Mouse (Mus musculus) yolk sac, embryonic 10.5 days (tissue): ENCODE measurements around the gene Zcchc4.
"Not testable (repeated sequence)": the region's sequence is repeated elsewhere in the genome, so short reads cannot be mapped to it uniquely, and the experiment has no call there.

ENCODE experiments used
- DNase-seq: peaks from one replicate; pipeline ENCODE4 v3.0.0-alpha.2; 2017; ENCODE audit warnings: low spot score

Zcchc4 gene

DNA sequence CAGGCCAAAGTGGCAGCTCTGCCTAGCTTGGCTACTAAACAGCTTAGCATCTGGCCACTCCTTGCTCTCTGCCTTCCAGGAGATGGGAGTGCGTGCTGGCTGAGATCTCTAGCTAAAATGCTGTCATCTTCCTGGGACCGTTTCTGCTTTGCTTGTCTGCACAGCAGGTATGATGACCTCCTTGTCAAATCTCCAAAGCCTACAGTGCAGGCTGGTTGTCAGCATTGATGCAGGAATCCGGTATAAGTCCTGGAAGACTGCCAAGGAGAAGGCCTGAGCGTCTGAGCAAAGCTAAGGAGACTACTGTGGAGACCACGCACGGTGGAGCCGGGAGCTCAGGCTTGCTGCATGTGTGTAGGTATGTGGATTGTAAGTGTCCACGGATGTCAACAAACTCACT, at the start of gene Zcchc4:
Gene Zcchc4 (plus strand): TSS at position 173 of the 400 bp plus-strand sequence.
- no peak for DNase-seq

DNA sequence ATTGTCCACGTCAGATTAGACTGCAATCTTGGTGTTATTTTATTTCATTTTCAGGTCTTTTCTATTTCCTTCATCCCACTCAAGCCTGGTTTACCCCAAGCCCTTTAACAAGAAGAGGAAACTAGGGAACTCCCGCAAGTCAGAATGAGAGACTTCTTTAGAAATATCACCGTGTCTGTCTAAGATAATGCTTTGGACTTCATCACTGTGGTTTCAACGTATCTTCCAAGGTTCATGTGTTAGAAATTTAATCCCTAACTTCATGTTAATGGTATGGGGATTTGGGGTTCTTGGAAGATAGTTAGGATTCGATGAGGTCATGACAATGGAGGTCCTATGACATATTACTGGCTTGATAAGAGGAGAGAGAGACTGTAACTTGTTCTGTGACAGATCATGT, 47.5 kb upstream of the Zcchc4 start:
- no peak for DNase-seq

DNA sequence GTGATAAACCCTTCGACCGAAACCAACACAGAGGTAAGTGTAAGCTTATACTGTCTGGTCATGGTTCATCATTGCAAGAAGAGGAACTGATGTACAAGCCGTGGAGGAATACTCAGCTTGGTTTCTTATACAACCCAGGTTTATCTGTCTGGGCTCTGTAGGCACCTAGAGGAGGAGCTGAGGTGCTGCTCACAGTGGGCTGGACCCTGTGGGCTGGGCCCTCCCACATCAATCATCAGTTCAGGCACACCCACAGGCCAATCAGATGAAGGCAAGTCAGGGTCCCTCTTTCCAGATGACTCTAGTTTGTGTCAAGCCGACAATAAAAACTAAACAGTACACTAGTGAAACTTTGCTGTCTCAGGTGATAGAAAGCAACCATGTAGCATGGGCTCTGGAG, 42.4 kb upstream of the Zcchc4 start:
- no peak for DNase-seq

DNA sequence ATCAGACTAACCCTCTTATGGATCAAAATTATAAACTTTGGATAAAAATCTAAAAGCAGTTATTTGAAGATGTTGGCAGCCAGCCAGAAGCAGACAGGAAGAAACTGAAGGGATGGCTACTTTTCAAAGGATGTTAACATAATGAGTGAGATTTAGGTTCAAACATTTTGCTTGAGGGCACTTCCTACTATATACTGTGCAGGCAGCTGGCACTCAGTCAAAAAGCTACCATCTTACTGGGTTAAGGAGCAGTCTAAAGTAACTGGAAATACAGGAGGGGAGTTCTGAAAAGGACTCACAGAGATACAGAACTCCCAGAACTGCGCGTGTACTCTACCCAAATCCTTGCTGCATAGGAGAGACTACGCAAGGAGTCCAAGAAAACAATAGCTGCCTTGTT, 39.2 kb upstream of the Zcchc4 start:
- DNase-seq = no peak

DNA sequence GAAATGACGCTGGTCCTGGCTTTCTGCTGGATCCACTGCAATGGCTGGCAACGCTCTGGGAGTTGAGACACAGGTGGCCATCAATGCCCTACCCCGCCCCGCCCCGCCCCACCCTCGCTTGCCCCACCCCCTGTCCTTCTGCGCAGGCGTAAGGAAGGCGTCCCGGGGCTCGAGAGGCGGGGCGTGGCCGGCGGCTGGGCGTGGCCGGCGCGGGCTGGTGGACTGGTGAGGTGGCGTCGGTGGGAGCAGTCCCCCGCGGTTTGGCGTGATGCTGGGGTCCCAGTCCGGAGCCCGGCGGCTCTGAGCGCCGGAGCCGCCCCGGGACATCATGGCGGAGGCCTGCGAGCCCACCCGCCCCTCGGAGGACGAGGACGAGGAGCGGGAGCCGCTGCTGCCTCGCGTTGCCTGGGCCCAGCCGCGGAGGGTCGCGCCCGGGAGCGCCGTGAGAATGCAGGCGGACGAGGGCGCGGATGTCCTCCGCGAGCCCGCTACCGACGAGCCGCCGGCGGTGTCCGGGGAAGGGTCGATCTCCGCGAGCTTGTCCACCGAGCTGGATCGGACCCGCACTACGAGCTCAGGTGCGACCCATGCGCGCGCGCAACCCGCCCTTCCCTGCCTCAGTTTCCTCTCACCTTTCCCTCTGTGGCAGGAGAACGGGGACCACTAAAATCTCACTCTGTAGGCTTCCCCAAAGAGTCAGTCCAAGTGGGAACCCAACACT, 33.7 kb upstream of the Zcchc4 start, which contains the start of gene Pi4k2b:
Gene Pi4k2b (plus strand): TSS at position 184 of the 721 bp plus-strand sequence.
- peak; percentile 89 for DNase-seq

DNA sequence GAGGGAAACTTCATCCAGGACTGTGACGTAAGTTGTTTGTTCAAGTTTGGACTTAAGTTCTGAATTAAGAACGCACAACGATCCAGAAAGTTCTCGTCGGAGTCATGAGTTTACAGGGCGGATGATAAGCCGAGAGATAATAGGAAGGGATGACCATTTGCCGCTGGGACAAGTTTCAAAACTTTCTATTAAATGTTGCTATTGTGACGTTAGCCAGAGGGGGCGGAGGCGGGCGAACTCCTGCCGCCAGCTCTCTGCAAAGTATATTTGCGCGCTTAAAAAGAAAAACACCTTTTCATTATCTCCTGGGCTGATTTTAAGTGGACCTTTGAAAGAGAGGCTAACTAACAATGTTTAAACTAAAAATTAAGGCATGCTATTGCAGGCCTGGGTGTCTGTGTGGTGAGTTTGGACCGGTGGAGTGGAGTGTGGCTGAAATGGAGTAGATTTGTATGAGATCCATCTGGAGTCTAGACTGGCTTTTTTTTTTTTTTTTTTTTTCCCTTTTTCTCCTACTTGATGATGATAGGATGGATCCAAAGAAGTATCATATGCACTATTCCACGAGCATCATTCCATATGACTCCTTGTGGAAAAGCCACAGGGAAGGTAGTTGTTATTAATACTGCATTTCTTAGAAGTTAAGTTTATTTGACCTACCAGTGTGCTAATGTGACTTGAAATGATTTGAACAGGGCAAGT, 32.9 kb upstream of the Zcchc4 start:
- DNase-seq = peak; percentile 62

DNA sequence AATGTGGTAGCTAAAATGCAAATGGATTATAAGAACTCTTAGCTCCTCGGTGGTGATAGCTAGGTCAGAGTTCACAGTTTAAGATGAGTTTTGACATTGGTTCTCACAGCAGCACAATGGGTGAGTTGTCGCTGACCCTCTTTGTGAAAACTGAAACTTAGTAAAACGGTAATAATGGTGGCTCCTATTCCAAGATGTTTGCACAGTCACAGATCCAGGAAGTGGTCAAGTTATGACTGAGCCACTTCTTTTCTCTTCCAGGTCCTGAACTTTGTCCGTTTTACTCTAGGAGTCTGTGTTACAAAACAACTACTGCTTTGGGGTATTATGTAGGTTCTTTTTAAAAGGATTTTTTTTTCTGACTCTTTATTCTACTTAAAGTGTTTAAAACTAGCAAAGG, 32.0 kb upstream of the Zcchc4 start:
- no peak for DNase-seq

DNA sequence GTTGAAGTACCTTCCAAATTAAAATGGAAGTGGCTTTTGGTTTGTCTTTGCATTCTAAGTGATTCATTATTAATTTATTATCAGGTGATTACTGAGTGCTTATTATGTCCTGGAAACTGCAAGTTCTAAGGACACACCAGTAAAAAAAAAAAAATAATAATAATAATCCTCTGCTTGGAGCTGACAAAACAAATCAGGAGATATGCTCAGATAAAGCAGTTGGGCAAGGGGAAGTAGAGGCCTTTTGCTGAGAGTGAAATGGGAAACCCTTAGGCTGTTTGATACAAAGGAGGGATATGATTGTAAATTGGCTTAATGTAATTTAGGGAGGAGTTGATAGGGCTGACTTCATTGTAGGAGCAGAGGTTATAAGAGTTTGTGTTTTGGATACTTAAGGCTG, 28.3 kb upstream of the Zcchc4 start:
- DNase-seq = no peak

DNA sequence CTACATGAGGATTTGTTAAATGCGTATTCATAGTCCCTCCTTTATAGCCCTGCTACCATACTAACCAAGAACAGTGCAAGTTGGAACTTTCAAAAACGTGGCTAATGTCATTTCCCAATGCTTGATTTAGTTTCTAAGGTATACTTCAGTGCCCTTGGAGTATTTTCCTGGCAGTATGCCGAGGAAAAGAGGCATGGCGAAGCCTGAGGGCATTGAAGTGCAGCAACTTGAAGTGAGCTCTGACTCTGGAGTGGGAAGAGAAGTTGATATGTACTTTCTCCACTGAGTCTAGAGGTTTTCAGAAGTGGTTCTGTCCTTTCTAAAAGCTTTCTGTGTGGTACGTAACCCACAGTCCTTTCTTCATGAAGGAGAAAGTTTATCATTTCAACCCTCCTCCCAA, 26.5 kb upstream of the Zcchc4 start:
- DNase-seq = no peak

DNA sequence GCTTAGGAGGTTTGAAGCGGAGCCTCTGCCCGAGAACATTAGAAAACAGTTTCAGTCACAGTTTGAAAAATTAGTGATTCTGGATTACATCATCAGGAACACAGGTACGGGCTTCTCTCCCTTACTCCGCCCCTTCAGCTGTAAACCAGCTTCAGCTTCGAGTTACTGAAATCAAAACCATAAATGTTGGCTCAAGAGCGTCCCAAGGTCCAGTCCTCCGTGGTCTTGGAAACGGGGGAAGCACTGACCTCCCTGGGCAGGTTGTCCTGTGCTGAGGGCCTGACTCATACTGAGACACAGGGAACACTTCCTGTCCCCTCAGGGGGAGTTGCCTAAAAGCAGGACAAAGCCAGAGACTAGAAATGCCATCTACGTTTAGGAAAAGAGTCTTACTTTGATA, 22.1 kb upstream of the Zcchc4 start:
- no peak for DNase-seq

DNA sequence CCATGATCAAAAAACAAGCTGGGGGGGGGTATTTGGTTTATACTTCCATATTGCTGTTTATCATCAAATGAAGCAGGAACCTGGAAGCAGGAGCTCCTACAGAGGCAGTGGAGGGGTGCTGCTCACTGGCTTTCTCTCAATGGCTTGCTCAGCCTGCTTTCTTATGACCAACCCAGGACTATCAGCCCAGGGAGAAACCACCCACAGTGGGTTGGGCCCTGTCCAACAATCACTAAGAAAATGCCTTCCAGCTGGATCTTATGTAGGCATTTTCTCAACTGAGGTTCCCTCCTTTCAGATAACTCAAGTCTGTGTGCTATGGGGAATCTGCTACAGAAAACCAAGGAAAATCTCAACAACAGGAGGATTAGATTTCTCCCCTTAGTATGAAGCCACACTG, 21.0 kb upstream of the Zcchc4 start:
- no peak for DNase-seq

DNA sequence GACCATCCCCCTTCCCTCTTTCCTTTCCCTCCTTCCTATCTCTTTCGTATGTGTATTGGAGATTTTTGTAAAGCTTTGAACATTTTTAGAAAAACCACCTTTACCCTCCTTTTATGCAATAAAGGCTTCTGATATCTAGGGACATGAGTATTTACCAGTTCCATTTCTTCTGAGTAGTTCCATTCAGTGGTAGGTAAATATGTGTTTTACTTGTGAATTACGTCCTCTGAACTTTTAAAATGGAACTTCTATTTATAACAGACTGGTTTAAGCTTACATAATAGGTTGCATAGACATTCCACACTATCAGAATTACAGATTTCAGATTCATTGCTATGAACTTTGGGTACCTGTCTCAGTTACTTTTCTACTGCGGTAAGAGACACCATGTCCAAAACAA, 19.9 kb upstream of the Zcchc4 start:
- no peak for DNase-seq

DNA sequence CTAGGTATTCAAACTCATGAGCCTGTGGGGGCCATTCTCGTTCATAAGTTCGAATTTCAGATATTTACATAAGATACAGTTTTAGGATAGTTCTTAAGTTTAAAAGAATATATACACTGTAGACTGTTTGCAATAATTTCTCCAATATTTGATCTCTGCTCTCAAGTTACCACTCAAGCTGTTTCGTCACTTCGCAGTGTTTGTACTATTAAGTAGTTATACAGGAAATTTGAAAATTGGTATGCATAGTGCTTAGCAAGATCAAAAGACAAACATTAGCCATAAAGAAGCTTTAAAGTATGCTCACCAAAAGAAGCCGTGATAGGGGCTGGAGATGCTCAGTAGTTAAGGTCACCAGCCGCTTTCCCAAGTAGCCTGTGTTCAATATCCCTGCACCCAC, 19.2 kb upstream of the Zcchc4 start:
- DNase-seq = no peak

DNA sequence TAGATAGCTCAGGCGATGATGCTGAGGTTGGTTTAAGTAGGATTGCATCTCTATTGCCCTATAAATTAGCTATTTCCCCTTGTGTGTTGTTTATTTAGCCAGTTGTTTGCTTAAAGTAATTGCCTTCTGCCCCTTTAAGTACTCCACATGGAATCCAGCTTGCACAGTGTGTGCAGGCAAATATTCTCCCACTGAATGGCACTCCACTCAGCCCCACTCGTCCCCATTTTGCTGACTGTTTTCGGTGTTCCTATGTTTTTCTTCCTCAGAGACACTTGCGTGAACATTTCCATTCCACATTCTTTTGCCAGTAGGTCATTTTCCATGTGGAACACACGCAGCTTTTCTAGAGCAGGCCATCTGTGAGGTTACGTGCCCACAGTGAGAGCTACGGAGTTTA, 12.6 kb upstream of the Zcchc4 start:
- DNase-seq = no peak

DNA sequence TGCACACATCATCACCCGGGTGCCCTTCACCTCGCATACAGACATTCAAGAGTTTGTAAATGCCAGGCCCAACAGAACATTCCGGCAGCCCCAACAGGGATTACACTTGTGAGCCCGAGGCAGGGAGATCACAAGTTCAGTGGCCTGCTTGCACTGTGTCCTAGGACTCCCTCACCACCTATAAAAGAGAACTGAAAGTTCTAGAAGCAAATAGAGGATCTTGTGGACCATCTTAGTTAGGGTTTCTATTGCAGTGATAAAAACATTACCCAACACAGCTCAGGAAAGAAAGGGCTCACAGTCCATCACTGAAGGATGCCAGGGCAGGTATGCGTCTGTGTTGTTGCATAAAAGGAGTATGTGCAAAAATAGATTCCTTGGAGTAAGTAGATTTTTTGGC, 942 bp upstream of the Zcchc4 start:
- no peak for DNase-seq

DNA sequence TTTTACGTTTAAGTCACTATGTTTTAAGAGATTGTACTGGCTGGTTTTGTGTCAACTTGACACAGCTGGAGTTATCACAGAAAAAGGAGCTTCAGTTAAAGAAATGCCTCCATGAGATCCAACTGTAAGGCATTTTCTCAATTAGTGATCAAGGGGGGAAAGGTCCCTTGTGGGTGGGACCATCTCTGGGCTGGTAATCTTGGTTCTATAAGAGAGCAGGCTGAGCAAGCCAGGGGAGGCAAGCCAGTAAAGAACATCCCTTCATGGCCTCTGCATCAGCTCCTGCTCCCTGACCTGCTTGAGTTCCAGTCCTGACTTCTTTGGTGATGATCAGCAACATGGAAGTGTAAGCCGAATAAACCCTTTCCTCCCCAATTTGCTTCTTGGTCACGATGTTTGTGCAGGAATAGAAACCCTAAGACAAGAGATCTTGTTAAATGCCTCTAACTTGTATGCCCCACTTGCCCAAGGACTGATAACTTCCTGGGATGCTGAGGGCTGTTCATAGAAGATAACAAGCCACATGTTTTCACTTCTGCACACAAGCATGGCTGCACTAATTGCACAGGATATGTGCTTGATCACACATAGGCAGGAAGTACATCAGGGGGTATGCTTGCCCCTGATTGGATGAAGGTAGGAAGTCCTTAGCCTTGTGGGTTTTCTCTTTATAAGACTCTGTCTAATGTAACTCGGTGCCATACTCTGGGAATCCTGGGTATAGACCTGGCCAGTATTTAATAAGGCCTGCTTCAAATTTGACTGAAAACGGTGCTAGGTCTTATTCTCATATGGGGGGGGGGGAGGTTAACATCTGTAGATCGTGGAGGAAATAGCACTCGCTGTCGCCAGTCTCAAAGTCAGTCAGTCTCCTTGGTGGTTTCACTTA, 1.5 kb downstream of the Zcchc4 start:
- not testable (repeated sequence) for DNase-seq

DNA sequence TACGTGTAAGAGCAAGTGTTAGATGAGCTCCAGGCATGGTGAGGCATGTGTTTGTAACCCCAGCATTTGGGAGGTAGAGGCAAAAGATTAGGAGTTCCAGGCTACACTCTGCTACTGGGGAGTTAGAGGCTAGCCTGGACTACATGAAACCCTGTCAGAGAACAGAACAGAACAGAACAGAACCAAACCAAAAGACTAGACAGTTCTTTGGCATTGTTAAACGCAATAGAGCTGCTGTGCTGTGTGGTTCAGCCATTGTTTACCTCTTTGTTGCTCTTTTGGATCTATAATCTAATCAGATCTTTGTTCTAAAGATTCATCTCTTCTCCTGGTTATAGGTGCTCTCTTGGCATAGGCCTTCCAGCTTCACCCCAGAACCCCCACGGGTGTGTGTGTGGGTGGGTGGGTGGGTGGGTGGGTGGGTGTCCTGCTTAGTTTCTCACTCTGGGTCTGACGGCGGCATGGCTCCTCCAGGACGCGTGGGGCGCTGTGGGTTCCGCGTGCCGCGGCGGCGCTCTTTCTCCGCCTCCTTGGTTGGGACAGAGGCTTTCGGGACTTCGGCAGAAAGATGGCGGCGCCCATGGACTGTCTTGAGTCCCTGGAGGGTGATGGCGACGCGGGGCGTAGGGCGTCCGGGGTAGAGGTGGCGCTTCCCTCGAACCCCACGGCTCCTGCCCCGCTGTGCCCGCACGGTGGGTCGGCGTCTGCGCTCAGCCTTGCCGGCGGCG, 7.5 kb downstream of the Zcchc4 start:
- DNase-seq = peak; percentile 87

DNA sequence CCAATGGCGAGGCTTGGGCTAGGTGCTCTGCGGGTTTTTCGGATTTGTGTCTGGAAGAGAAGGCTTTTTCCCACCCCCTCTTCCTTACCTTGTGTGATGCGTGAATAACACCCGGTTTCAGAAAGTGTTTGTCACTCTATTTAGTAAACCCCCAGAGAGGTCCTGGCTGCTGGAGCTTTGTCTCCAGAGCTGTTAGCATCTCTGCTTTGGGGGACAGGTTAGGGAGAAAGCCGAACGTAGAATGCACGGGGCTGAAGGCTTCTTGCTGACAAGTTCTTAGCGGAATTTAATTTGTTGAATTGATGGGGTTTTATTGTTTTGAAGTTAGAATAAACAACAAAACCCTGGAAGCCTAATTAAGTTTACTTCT, 8.0 kb downstream of the Zcchc4 start:
- DNase-seq = no peak

DNA sequence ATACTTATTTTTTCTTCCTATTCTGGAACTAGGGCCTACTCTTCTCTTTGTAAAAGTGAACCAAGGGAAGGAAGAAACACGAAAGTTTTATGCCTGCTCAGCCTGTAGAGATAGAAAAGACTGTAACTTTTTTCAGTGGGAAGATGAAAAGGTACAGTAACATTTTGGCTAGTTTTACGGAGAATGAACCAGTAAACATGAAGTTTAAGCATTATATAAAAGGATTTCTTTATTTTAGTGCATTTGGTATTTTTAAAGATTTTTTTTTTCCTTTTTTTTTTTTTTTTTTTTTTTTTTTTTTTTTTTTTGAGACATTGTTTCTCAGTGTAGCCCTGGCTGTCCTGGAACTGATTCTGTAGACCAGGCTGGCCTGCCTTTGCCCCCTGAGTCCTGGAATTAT, 8.7 kb downstream of the Zcchc4 start:
- no peak for DNase-seq

DNA sequence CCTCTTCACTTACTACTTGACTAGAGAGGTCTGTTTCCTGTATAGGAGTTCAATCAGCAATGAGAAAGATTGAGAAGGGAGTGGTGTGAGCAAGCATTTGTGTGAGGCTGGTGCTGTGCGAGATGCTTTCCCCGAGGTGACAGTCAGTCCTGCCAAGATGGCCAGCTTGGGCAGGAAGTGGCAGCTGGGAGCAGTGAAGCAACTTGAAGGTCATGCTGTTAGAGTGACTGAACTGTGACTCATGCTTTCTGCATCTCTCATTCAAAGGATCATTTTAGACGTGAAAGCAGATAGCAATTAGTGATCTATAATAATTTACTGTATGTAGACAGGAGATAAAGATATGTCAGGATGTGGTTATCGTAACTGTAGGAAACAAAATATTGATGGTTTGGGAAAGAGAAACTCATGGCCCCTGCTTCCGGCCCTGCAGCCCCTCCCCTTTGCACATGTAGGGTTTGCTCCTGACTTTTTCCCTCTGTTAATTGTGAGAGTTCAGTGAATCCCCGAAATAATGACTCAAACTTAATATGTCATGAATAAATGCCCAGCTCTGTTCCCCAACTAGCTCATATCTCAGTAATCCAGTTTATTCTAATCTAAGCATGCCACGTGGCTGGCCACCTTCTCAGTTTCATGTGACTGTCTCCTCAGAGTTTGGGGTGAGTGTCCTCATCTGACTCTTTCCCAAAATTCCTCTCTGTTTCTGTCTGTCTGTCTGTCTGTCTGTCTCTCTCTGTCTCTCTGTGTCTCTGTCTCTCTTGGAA, 11.5 kb downstream of the Zcchc4 start:
- no peak for DNase-seq

DNA sequence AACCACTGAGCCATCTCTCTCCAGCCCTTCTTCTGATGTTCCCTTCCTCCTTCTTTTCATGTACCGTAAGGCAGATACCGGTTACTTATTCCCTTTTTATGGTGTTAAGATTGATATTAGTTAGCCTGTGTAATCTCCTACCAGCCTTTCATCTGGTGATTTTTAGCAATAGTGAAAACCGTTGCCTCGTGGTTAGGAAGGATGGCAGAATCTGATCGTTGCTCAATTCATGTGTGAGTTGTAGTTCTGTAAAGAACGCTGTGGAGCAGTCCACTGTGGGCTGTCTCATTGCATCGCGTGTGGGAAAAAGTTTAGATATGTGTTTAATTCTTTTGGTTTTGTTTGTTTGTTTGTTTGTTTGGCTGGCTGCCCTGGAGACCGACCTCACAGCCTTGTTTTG, 18.0 kb downstream of the Zcchc4 start:
- no peak for DNase-seq
